Mouse (Mus musculus): ENCODE results near the gene Ispd. TPM values are rescaled to one million over a fixed set of nuclear protein-coding genes. Genes with fewer than 3 reads are reported as not detected.

The Ispd gene
- polyA plus RNA-seq, 1 experiment from 2014 or later = 10.9 TPM

GRCm38 (mm10) chr12:36678220-36678619 is 297.0 kb downstream of the Ispd start:
- H3K4me3 ChIP-seq (replicated peaks) = no peak overlapping the region
- 90% methylated on average over 4 of the region's 4 CpGs for WGBS
- H3K27ac ChIP-seq = no peak overlapping the region
- H3K9me3 ChIP-seq = no peaks in the 10 kb centered on the region
- no peaks in the 10 kb centered on the region for H3K4me1 ChIP-seq
- no peaks in the 10 kb centered on the region for H3K36me3 ChIP-seq
- ATAC-seq (ENCODE audit: insufficient read depth, low FRiP score, low read depth) = no peak
- no peaks in the 10 kb centered on the region for H3K27me3 ChIP-seq (replicated peaks)
- H3K9ac ChIP-seq = no peak overlapping the region
- H3K4me2 ChIP-seq = no peak overlapping the region

- Histone ChIP-seq H3K36me3 (no peaks in the 10 kb centered on the region), H3K9ac (no peak overlapping the region), H3K27ac (no peak overlapping the region), H3K27me3 (replicated peaks) (no peaks in the 10 kb centered on the region), H3K4me3 (replicated peaks) (no peak overlapping the region), H3K4me2 (no peak overlapping the region), H3K4me1 (no peaks in the 10 kb centered on the region), H3K9me3 (no peaks in the 10 kb centered on the region)
- WGBS = 86% methylated on average over 2 of the region's 2 CpGs
- no peak for ATAC-seq (ENCODE audit: insufficient read depth, low FRiP score, low read depth)
These were observed 299.7 kb downstream of the Ispd start for GRCm38 (mm10) chr12:36680883-36681505.

GRCm38 (mm10) chr12:36681779-36682178 is 300.5 kb downstream of the Ispd start:
- no peak overlapping the region for H3K27ac ChIP-seq
- no peaks in the 10 kb centered on the region for H3K4me1 ChIP-seq
- no peak overlapping the region for H3K9ac ChIP-seq
- no peaks in the 10 kb centered on the region for H3K36me3 ChIP-seq
- no peaks in the 10 kb centered on the region for H3K27me3 ChIP-seq (replicated peaks)
- no peaks in the 10 kb centered on the region for H3K9me3 ChIP-seq
- H3K4me2 ChIP-seq = no peak overlapping the region
- H3K4me3 ChIP-seq (replicated peaks) = no peak overlapping the region
- no peak for ATAC-seq (ENCODE audit: insufficient read depth, low FRiP score, low read depth)
- WGBS = 82% methylated on average over 6 of the region's 6 CpGs

GRCm38 (mm10) chr12:36694072-36694471 is 312.8 kb downstream of the Ispd start:
- Histone ChIP-seq H3K27me3 (replicated peaks) (no peaks in the 10 kb centered on the region), H3K4me3 (replicated peaks) (no peak overlapping the region), H3K36me3 (no peaks in the 10 kb centered on the region), H3K9me3 (no peaks in the 10 kb centered on the region), H3K4me2 (no peak overlapping the region), H3K9ac (no peak overlapping the region), H3K4me1 (no peaks in the 10 kb centered on the region), H3K27ac (no peak overlapping the region)
- WGBS = 68% methylated on average over 2 of the region's 2 CpGs
- no peak for ATAC-seq (ENCODE audit: insufficient read depth, low FRiP score, low read depth)

GRCm38 (mm10) chr12:36704380-36704779 is 323.1 kb downstream of the Ispd start:
- no peak overlapping the region for H3K4me2 ChIP-seq
- no peaks in the 10 kb centered on the region for H3K36me3 ChIP-seq
- no peak for ATAC-seq (ENCODE audit: insufficient read depth, low FRiP score, low read depth)
- no peaks in the 10 kb centered on the region for H3K9me3 ChIP-seq
- no peak overlapping the region for H3K27ac ChIP-seq
- H3K4me1 ChIP-seq = no peaks in the 10 kb centered on the region
- H3K9ac ChIP-seq = no peak overlapping the region
- no peak overlapping the region for H3K4me3 ChIP-seq (replicated peaks)
- H3K27me3 ChIP-seq (replicated peaks) = no peaks in the 10 kb centered on the region
- 38% methylated on average over 1 of the region's 1 CpGs for WGBS

- 74% methylated on average over 1 of the region's 1 CpGs for WGBS
- H3K9me3 ChIP-seq = no peaks in the 10 kb centered on the region
- no peak overlapping the region for H3K9ac ChIP-seq
- H3K27ac ChIP-seq = no peak overlapping the region
- no peak overlapping the region for H3K4me3 ChIP-seq (replicated peaks)
- H3K27me3 ChIP-seq (replicated peaks) = no peaks in the 10 kb centered on the region
- no peak overlapping the region for H3K4me2 ChIP-seq
- no peaks in the 10 kb centered on the region for H3K36me3 ChIP-seq
- ATAC-seq (ENCODE audit: insufficient read depth, low FRiP score, low read depth) = no peak
- no peaks in the 10 kb centered on the region for H3K4me1 ChIP-seq
These were observed 327.6 kb downstream of the Ispd start for GRCm38 (mm10) chr12:36708810-36709209.

- no peak overlapping the region for H3K9ac ChIP-seq
- no peaks in the 10 kb centered on the region for H3K36me3 ChIP-seq
- H3K4me3 ChIP-seq (replicated peaks) = peak overlapping the region; percentile 23; the same call in 1 of the 2 replicates
- ATAC-seq (ENCODE audit: insufficient read depth, low FRiP score, low read depth) = no peak
- no peaks in the 10 kb centered on the region for H3K9me3 ChIP-seq
- H3K4me1 ChIP-seq = no peaks in the 10 kb centered on the region
- no peaks in the 10 kb centered on the region for H3K27me3 ChIP-seq (replicated peaks)
- H3K4me2 ChIP-seq = peak overlapping the region; percentile 52
- no peak overlapping the region for H3K27ac ChIP-seq
- 17% methylated on average over 17 of the region's 17 CpGs for WGBS
These were observed 332.8 kb downstream of the Ispd start for GRCm38 (mm10) chr12:36713866-36714662.

GRCm38 (mm10) chr12:36717526-36717925 is 336.3 kb downstream of the Ispd start:
- Histone ChIP-seq H3K27ac (no peak overlapping the region), H3K4me2 (no peak overlapping the region), H3K9me3 (no peaks in the 10 kb centered on the region), H3K4me1 (no peaks in the 10 kb centered on the region), H3K36me3 (no peaks in the 10 kb centered on the region), H3K27me3 (replicated peaks) (no peaks in the 10 kb centered on the region), H3K4me3 (replicated peaks) (no peak overlapping the region), H3K9ac (no peak overlapping the region)
- 42% methylated on average over 5 of the region's 5 CpGs for WGBS
- no peak for ATAC-seq (ENCODE audit: insufficient read depth, low FRiP score, low read depth)

- no peaks in the 10 kb centered on the region for H3K4me1 ChIP-seq
- H3K27me3 ChIP-seq (replicated peaks) = no peaks in the 10 kb centered on the region
- no peaks in the 10 kb centered on the region for H3K36me3 ChIP-seq
- H3K9me3 ChIP-seq = no peaks in the 10 kb centered on the region
- WGBS = 73% methylated on average over 2 of the region's 2 CpGs
- no peak overlapping the region for H3K9ac ChIP-seq
- no peak overlapping the region for H3K27ac ChIP-seq
- no peak overlapping the region for H3K4me2 ChIP-seq
- no peak overlapping the region for H3K4me3 ChIP-seq (replicated peaks)
- ATAC-seq (ENCODE audit: insufficient read depth, low FRiP score, low read depth) = no peak
These were observed 337.2 kb downstream of the Ispd start for GRCm38 (mm10) chr12:36718417-36718816.

- no peak overlapping the region for H3K9ac ChIP-seq
- no peak overlapping the region for H3K27ac ChIP-seq
- H3K4me1 ChIP-seq = no peaks in the 10 kb centered on the region
- H3K4me2 ChIP-seq = no peak overlapping the region
- no peaks in the 10 kb centered on the region for H3K27me3 ChIP-seq (replicated peaks)
- H3K9me3 ChIP-seq = no peaks in the 10 kb centered on the region
- 51% methylated on average over 3 of the region's 3 CpGs for WGBS
- ATAC-seq (ENCODE audit: insufficient read depth, low FRiP score, low read depth) = no peak
- no peaks in the 10 kb centered on the region for H3K36me3 ChIP-seq
- H3K4me3 ChIP-seq (replicated peaks) = no peak overlapping the region
These were observed 337.8 kb downstream of the Ispd start for GRCm38 (mm10) chr12:36719074-36719473.

GRCm38 (mm10) chr12:36720779-36721178 is 339.5 kb downstream of the Ispd start:
- Histone ChIP-seq H3K4me3 (replicated peaks) (no peak overlapping the region), H3K9ac (no peak overlapping the region), H3K4me2 (no peak overlapping the region), H3K27ac (no peak overlapping the region), H3K27me3 (replicated peaks) (no peaks in the 10 kb centered on the region), H3K9me3 (no peaks in the 10 kb centered on the region), H3K4me1 (no peaks in the 10 kb centered on the region), H3K36me3 (no peaks in the 10 kb centered on the region)
- no peak for ATAC-seq (ENCODE audit: insufficient read depth, low FRiP score, low read depth)
- 79% methylated on average over 3 of the region's 3 CpGs for WGBS

- ATAC-seq (ENCODE audit: insufficient read depth, low FRiP score, low read depth) = no peak
- H3K4me1 ChIP-seq = no peaks in the 10 kb centered on the region
- whole genome bisulfite sequencing = 59% methylated on average over 6 of the region's 6 CpGs
- no peak overlapping the region for H3K4me3 ChIP-seq (replicated peaks)
- H3K4me2 ChIP-seq = no peak overlapping the region
- no peak overlapping the region for H3K27ac ChIP-seq
- H3K9ac ChIP-seq = no peak overlapping the region
- no peaks in the 10 kb centered on the region for H3K9me3 ChIP-seq
- H3K36me3 ChIP-seq = no peaks in the 10 kb centered on the region
- no peaks in the 10 kb centered on the region for H3K27me3 ChIP-seq (replicated peaks)
These were observed 340.0 kb downstream of the Ispd start for GRCm38 (mm10) chr12:36721223-36721622.

Data from stomach, embryonic 15.5 days (tissue).